Mouse (Mus musculus) forebrain, embryonic 14.5 days (tissue): ENCODE data around the gene Eml1. TPM values are rescaled to one million over a fixed set of nuclear protein-coding genes. Genes with fewer than 3 reads are reported as not detected.

ENCODE experiments used
- ATAC-seq: fragments of 200-750 bp; cut with Nextera tagmentation; 2 replicates; pipeline ENCODE4 v1.8.0; 2017; ENCODE audit warnings: mild to moderate bottlenecking, moderate library complexity
- DNase-seq: peaks from one replicate; pipeline ENCODE4 v3.0.0-alpha.2; 2015; ENCODE audit warnings: low spot score
- H3K27ac ChIP-seq: fragments of 300-500 bp; sonication (generic); 2 replicates; pipeline ENCODE4 v1.5.1; 2014; ENCODE audit warnings: low read depth, mild to moderate bottlenecking, control low read depth, low read length, moderate library complexity
- H3K27me3 ChIP-seq: fragments of 300-500 bp; sonication (generic); replicated peaks from 2 replicates; pipeline ENCODE4 v1.6.1; 2014; ENCODE audit warnings: low read length, control low read depth, mixed read lengths; ENCODE audit not compliant: control insufficient read depth, insufficient read depth
- H3K36me3 ChIP-seq: fragments of 300-500 bp; sonication (generic); 2 replicates; pipeline ENCODE4 v1.6.1; 2014; ENCODE audit warnings: low read length, control low read depth; ENCODE audit not compliant: control insufficient read depth, insufficient read depth
- H3K4me1 ChIP-seq: fragments of 300-500 bp; sonication (generic); 2 replicates; pipeline ENCODE4 v1.6.1; 2014; ENCODE audit warnings: antibody characterized with exemption, low read length, control low read depth; ENCODE audit not compliant: control insufficient read depth, insufficient read depth
- H3K4me2 ChIP-seq: fragments of 300-500 bp; sonication (generic); 2 replicates; pipeline ENCODE4 v1.6.1; 2014; ENCODE audit warnings: mild to moderate bottlenecking, control low read depth, low read length
- H3K4me3 ChIP-seq: fragments of 300-500 bp; sonication (generic); 2 replicates; pipeline ENCODE4 v1.5.1; 2014; ENCODE audit warnings: low read depth, low read length, control low read depth
- H3K9ac ChIP-seq: fragments of 300-500 bp; sonication (generic); 2 replicates; pipeline ENCODE4 v1.6.1; 2014; ENCODE audit warnings: mild to moderate bottlenecking, low read length, control low read depth, moderate library complexity
- H3K9me3 ChIP-seq: fragments of 300-500 bp; sonication (generic); replicated peaks from 2 replicates; pipeline ENCODE4 v1.6.1; 2016; ENCODE audit warnings: low read length, control low read depth, mixed read lengths; ENCODE audit not compliant: control insufficient read depth
- WGBS: fragments of 180-500 bp; shearing (Covaris S2); extraction: QIAGEN DNeasy Blood & Tissue Kit; methylation state at CpG from one replicate; pipeline ENCODE4 v1.1.7; 2014; 5-methylcytosine and 5-hydroxymethylcytosine counted together
- polyA plus RNA-seq: library from polyadenylated mRNA; unstranded; fragments of >200 nt; fragmentation: Nextera tagmentation; extraction: Ambion mirVana; gene quantifications from 2 replicates; pipeline ENCODE4 v1.2.1, GENCODE M21; 2014

The Eml1 gene
- polyA plus RNA-seq, 1 experiment from 2014 or later, result 52.2 TPM

- no peaks in the 10 kb centered on the region for H3K9me3 ChIP-seq
These were observed 208.6 kb downstream of the Eml1 start for GRCm38 (mm10) chr12:108579156-108579871.

GRCm38 (mm10) chr12:108583775-108584174, 213.0 kb downstream of the Eml1 start:
- no peak overlapping the region for H3K27ac ChIP-seq

More at GRCm38 (mm10) chr12:108579156-108579871, 208.6 kb downstream of the Eml1 start:
- DNase-seq (no peak), ATAC-seq (no peak)
- Histone ChIP-seq H3K9ac (no peak overlapping the region), H3K4me2 (no peak overlapping the region), H3K27me3 (no peaks in the 10 kb centered on the region), H3K36me3 (peaks cover 7% of the 10 kb centered on the region), H3K4me3 (no peak overlapping the region), H3K27ac (no peak overlapping the region), H3K4me1 (no peaks in the 10 kb centered on the region)
- 81% methylated on average over 7 of the region's 7 CpGs for WGBS

More at GRCm38 (mm10) chr12:108583775-108584174, 213.0 kb downstream of the Eml1 start:
- peaks cover 11% of the 10 kb centered on the region; the same call in 1 of the 2 replicates for H3K36me3 ChIP-seq
- H3K4me3 ChIP-seq, result no peak overlapping the region
- no peaks in the 10 kb centered on the region for H3K4me1 ChIP-seq
- no peak overlapping the region for H3K9ac ChIP-seq
- H3K9me3 ChIP-seq, result no peaks in the 10 kb centered on the region
- no peak for ATAC-seq
- DNase-seq, result peak; percentile 24
- no peaks in the 10 kb centered on the region for H3K27me3 ChIP-seq
- 89% methylated on average over 1 of the region's 1 CpGs for WGBS
- H3K4me2 ChIP-seq, result no peak overlapping the region

Other genes starting within 250 kb of the Eml1 start
- gene Setd3, start 191.6 kb upstream of the Eml1 start, polyA plus RNA-seq, result 85.9 and 88.9 TPM in 2 replicates
- gene Ccnk, start 191.4 kb upstream of the Eml1 start, polyA plus RNA-seq, result 8.4 and 10.7 TPM in 2 replicates
- gene Ccdc85c, start 95.5 kb upstream of the Eml1 start, polyA plus RNA-seq, result 13.6 and 14.5 TPM in 2 replicates
- 1.0 and 1.4 TPM in 2 replicates for gene Hhipl1, start 64.7 kb upstream of the Eml1 start, polyA plus RNA-seq
- gene Cyp46a1, start 36.6 kb upstream of the Eml1 start, polyA plus RNA-seq, result 10.9 and 14.3 TPM in 2 replicates
- 208 and 232 TPM in 2 replicates for gene Evl, start 183.8 kb downstream of the Eml1 start, polyA plus RNA-seq